Mouse (Mus musculus): ENCODE measurements around the gene Rpp30. TPM values are rescaled to one million over a fixed set of nuclear protein-coding genes. Genes with fewer than 3 reads are reported as not detected.

Rpp30 gene
- polyA plus RNA-seq, 1 experiment from 2014 or later = 104 TPM

DNA sequence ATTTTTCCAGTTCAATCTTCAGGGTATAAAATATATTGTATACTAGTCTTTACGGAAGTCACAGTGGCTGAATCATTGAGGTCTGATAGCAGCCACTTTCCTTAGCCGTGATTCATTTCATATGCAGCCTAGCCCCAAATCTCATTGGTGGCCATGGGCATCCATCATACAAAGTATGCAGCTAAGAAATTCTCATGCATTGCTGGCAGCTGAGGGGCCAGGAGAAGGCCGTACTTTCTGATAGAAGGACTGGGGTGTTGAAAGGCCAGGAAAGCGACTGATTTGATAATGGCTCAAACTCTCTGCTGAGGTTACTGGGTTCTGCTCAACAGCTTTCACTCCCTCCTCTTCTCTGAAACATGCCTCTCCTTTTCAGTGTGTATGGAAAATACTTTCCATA, 32.7 kb downstream of the Rpp30 start:
- Histone ChIP-seq H3K4me2 (ENCODE audit: low read length) (no peak overlapping the region), H3K4me1 (ENCODE audit: control insufficient read depth, insufficient read depth, low read length) (no peaks in the 10 kb centered on the region; the same call in 1 of the 2 replicates), H3K4me3 (ENCODE audit: low read depth, low read length) (no peak overlapping the region), H3K36me3 (ENCODE audit: control insufficient read depth, insufficient read depth, low read length) (no peaks in the 10 kb centered on the region), H3K27me3 (replicated peaks; ENCODE audit: control insufficient read depth, insufficient read depth, low read length) (no peaks in the 10 kb centered on the region), H3K9me3 (replicated peaks; ENCODE audit: control insufficient read depth, low read length) (no peaks in the 10 kb centered on the region), H3K9ac (ENCODE audit: low read length) (no peak overlapping the region), H3K27ac (ENCODE audit: low read depth, low read length) (no peak overlapping the region)
- 92% methylated on average over 4 of the region's 4 CpGs for WGBS
- no peak for DNase-seq (ENCODE audit: low spot score)
- no peak for ATAC-seq

DNA sequence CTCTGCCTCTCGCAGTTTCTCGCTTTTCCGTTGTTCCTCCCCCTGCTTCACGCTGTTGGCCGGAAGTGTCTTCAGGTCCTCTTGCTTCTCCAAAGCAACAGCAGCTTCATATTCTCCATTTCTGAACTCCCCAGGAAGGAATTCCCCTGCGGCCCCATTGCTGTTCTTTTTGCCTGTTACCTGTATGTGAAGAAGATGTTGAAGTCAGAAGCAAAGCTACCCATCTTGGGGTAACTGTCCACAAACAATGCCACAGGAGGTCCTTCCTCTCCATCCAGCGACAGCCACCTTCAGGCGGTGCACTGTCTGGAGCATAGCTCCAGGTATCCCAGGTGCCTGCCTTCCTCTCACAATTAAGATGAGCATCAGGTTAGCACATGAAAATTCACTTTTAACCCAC, 35.7 kb downstream of the Rpp30 start:
- H3K27ac ChIP-seq (ENCODE audit: low read depth, low read length) = no peak overlapping the region
- WGBS = 95% methylated on average over 8 of the region's 8 CpGs
- H3K27me3 ChIP-seq (replicated peaks; ENCODE audit: control insufficient read depth, insufficient read depth, low read length) = no peaks in the 10 kb centered on the region
- H3K36me3 ChIP-seq (ENCODE audit: control insufficient read depth, insufficient read depth, low read length) = no peaks in the 10 kb centered on the region
- H3K9me3 ChIP-seq (replicated peaks; ENCODE audit: control insufficient read depth, low read length) = peaks cover 8% of the 10 kb centered on the region; the same call in 1 of the 2 replicates
- ATAC-seq (no peak), DNase-seq (ENCODE audit: low spot score) (no peak)
- H3K4me3 ChIP-seq (ENCODE audit: low read depth, low read length) = no peak overlapping the region
- no peak overlapping the region for H3K4me2 ChIP-seq (ENCODE audit: low read length)
- H3K4me1 ChIP-seq (ENCODE audit: control insufficient read depth, insufficient read depth, low read length) = no peaks in the 10 kb centered on the region
- H3K9ac ChIP-seq (ENCODE audit: low read length) = no peak overlapping the region

DNA sequence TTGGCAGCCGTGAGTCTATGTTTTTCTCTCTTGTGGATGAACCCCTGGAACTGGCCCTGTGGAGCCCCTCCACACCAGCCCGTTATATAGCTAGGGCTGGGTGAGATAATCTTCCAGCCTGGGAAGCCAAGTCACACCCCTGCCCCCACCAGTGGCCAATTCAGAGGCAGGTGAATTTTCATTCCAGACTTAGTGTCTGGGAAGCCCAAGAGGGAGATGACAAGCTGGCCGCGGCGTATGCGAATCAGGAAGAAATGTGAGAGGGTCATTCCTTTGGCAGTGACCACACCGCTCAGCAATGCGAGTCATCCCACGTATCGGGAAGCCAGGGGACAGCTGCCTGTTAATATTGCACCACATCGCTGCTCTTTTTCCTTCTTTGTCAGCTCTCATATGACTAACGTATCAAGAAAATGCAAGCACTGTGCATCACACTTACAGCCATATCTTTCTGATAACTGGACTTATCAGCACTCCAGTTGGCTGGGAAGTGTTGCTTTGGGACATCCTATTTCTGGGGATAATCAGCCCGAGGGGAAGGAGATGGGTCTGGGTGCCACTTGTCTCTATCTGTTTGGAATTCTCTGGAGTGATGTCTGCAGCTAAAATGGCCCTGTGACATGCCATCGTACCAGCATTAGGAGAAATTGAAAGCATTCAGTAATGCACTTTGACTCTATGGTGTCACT, 36.4 kb downstream of the Rpp30 start, which contains the start of gene Ankrd1:
Gene Ankrd1, minus strand, starts transcription at position 317 of the 689 bp plus-strand sequence.
- Histone ChIP-seq H3K4me3 (ENCODE audit: low read depth, low read length) (no peak within 1 kb of the TSS), H3K9me3 (replicated peaks; ENCODE audit: control insufficient read depth, low read length) (peaks cover 8% of the 10 kb centered on the region; the same call in 1 of the 2 replicates), H3K27ac (ENCODE audit: low read depth, low read length) (no peak within 1 kb of the TSS), H3K4me1 (ENCODE audit: control insufficient read depth, insufficient read depth, low read length) (no peaks in the 10 kb centered on the region), H3K4me2 (ENCODE audit: low read length) (no peak within 1 kb of the TSS), H3K9ac (ENCODE audit: low read length) (no peak within 1 kb of the TSS), H3K36me3 (ENCODE audit: control insufficient read depth, insufficient read depth, low read length) (no peaks in the 10 kb centered on the region), H3K27me3 (replicated peaks; ENCODE audit: control insufficient read depth, insufficient read depth, low read length) (no peaks in the 10 kb centered on the region)
- 88% methylated on average over 14 of the region's 14 CpGs for WGBS
- DNase-seq (ENCODE audit: low spot score) (no peak), ATAC-seq (no peak)

DNA sequence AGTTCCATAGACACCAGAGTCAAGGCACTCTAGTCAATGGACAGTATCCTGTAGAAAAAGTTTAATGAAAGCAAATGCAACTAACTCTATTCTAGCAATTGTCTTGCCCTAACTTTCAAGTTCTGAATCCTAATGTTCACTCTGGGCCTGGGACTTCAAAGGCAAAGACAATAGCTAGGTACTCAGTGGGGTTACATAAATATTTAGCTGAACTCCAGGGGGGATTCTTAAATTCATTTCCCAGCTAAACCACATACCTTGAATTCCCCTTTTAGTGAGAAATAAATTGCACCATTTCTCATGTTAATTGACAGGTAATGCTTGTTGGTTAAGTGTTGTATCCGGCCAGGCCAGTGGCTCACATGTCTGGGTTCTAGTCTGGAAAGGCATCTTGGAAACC, 40.7 kb downstream of the Rpp30 start:
- H3K27me3 ChIP-seq (replicated peaks; ENCODE audit: control insufficient read depth, insufficient read depth, low read length) = no peaks in the 10 kb centered on the region
- no peak overlapping the region for H3K4me2 ChIP-seq (ENCODE audit: low read length)
- no peak overlapping the region for H3K27ac ChIP-seq (ENCODE audit: low read depth, low read length)
- no peak overlapping the region for H3K9ac ChIP-seq (ENCODE audit: low read length)
- no peak overlapping the region for H3K4me3 ChIP-seq (ENCODE audit: low read depth, low read length)
- no peaks in the 10 kb centered on the region for H3K4me1 ChIP-seq (ENCODE audit: control insufficient read depth, insufficient read depth, low read length)
- H3K9me3 ChIP-seq (replicated peaks; ENCODE audit: control insufficient read depth, low read length) = peaks cover 8% of the 10 kb centered on the region; the same call in 1 of the 2 replicates
- no peaks in the 10 kb centered on the region for H3K36me3 ChIP-seq (ENCODE audit: control insufficient read depth, insufficient read depth, low read length)
- no peak for DNase-seq (ENCODE audit: low spot score)
- ATAC-seq = no peak
- 80% methylated on average over 1 of the region's 1 CpGs for WGBS

DNA sequence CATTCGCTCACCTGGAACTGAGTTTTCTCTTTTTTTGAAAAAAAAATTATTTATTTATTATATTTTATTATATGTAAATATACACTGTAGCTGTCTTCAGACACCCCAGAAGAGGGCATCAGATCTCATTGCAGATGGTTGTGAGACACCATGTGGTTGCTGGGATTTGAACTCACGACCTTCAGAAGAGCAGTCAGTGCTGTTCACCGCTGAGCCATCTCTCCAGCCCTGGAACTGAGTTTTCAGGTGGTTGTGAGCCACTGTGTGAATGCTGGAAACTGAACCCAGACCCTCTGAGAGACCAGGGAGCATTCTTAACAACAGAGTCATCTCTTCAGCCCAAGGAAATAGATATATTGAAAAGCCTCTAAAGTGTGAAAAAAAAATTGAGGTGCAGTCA, 44.9 kb downstream of the Rpp30 start:
- H3K9ac ChIP-seq (ENCODE audit: low read length) = no peak overlapping the region
- H3K36me3 ChIP-seq (ENCODE audit: control insufficient read depth, insufficient read depth, low read length) = no peaks in the 10 kb centered on the region
- whole genome bisulfite sequencing = 95% methylated on average over 3 of the region's 3 CpGs
- H3K4me1 ChIP-seq (ENCODE audit: control insufficient read depth, insufficient read depth, low read length) = no peaks in the 10 kb centered on the region
- no peak overlapping the region for H3K4me3 ChIP-seq (ENCODE audit: low read depth, low read length)
- DNase-seq (ENCODE audit: low spot score) (no peak), ATAC-seq (no peak)
- no peaks in the 10 kb centered on the region for H3K27me3 ChIP-seq (replicated peaks; ENCODE audit: control insufficient read depth, insufficient read depth, low read length)
- no peak overlapping the region for H3K4me2 ChIP-seq (ENCODE audit: low read length)
- no peak overlapping the region for H3K27ac ChIP-seq (ENCODE audit: low read depth, low read length)
- 0 out of 2 replicates have a peak, but pooled peaks cover 2% of the 10 kb centered on the region for H3K9me3 ChIP-seq (replicated peaks; ENCODE audit: control insufficient read depth, low read length)

DNA sequence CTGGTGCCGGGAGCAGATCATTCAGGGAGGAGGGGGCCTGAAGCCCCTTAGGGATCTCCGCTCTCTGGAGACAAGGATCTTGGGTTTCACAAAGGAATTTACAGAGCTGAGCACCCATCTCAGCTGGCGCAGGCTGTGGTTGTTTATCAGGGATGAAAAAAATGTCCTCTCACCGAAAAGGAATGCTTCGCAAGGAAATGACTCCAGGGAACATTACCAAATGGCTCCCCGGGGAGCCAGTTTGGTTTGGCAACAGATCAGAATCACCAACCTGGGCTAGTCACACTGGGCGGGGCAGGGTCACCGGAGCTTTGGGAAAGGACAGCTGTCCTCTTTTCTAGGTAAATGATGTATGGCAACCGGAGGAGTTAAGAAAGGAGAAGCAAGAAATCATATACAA, 45.7 kb downstream of the Rpp30 start:
- no peak for ATAC-seq
- Histone ChIP-seq H3K4me1 (ENCODE audit: control insufficient read depth, insufficient read depth, low read length) (no peaks in the 10 kb centered on the region), H3K4me2 (ENCODE audit: low read length) (no peak overlapping the region), H3K27me3 (replicated peaks; ENCODE audit: control insufficient read depth, insufficient read depth, low read length) (no peaks in the 10 kb centered on the region), H3K9me3 (replicated peaks; ENCODE audit: control insufficient read depth, low read length) (no peaks in the 10 kb centered on the region), H3K9ac (ENCODE audit: low read length) (no peak overlapping the region), H3K27ac (ENCODE audit: low read depth, low read length) (no peak overlapping the region), H3K4me3 (ENCODE audit: low read depth, low read length) (no peak overlapping the region), H3K36me3 (ENCODE audit: control insufficient read depth, insufficient read depth, low read length) (no peaks in the 10 kb centered on the region)
- no peak for DNase-seq (ENCODE audit: low spot score)
- WGBS = 76% methylated on average over 9 of the region's 9 CpGs

DNA sequence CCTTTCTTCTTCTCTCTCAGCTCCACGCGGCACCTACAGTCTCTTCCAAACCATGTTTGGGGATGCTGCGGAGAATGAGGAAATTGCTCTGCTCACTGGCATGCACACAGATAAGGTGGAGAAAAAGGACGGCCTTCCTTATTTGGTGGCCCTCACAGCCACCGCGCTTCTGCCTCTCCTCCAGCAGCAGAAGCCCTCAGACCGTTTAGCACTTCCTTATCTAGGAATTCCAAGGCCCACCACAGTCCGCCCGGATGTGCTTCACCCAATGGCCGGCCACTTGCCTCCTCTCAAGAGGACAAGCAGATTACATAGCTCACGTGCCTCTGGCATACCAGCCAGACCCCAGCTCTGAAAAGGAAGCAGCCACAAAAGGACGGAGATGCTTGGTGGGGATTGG, 46.1 kb downstream of the Rpp30 start:
- 67% methylated on average over 12 of the region's 12 CpGs for WGBS
- no peak for ATAC-seq
- no peaks in the 10 kb centered on the region for H3K4me1 ChIP-seq (ENCODE audit: control insufficient read depth, insufficient read depth, low read length)
- H3K4me2 ChIP-seq (ENCODE audit: low read length) = no peak overlapping the region
- no peaks in the 10 kb centered on the region for H3K9me3 ChIP-seq (replicated peaks; ENCODE audit: control insufficient read depth, low read length)
- H3K36me3 ChIP-seq (ENCODE audit: control insufficient read depth, insufficient read depth, low read length) = no peaks in the 10 kb centered on the region
- no peak overlapping the region for H3K27ac ChIP-seq (ENCODE audit: low read depth, low read length)
- H3K27me3 ChIP-seq (replicated peaks; ENCODE audit: control insufficient read depth, insufficient read depth, low read length) = no peaks in the 10 kb centered on the region
- H3K9ac ChIP-seq (ENCODE audit: low read length) = no peak overlapping the region
- no peak for DNase-seq (ENCODE audit: low spot score)
- no peak overlapping the region for H3K4me3 ChIP-seq (ENCODE audit: low read depth, low read length)

DNA sequence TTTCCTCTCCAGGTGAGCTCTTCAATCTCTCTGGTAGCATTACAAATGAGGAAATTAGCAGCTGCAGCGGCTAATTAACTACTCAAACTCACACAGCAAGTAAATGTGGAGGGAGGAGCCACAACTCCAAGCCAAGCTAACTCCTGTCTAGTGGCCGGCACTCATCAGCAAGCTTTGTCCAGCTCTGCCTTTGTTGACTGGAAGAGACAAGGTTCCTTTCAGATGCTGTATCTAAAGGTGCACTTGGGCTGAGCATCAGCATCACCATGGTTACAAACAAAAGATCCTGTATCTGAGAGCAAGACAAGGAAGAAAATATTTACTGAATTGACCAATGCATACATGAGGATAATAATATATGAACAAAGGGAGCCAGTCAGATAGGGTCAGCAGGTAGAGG, 46.7 kb downstream of the Rpp30 start:
- no peaks in the 10 kb centered on the region for H3K27me3 ChIP-seq (replicated peaks; ENCODE audit: control insufficient read depth, insufficient read depth, low read length)
- H3K4me3 ChIP-seq (ENCODE audit: low read depth, low read length) = no peak overlapping the region
- no peak overlapping the region for H3K4me2 ChIP-seq (ENCODE audit: low read length)
- H3K27ac ChIP-seq (ENCODE audit: low read depth, low read length) = no peak overlapping the region
- WGBS = 17% methylated on average over 2 of the region's 2 CpGs
- DNase-seq (ENCODE audit: low spot score) (peak; percentile 4), ATAC-seq (no peak)
- H3K4me1 ChIP-seq (ENCODE audit: control insufficient read depth, insufficient read depth, low read length) = no peaks in the 10 kb centered on the region
- no peaks in the 10 kb centered on the region for H3K36me3 ChIP-seq (ENCODE audit: control insufficient read depth, insufficient read depth, low read length)
- no peak overlapping the region for H3K9ac ChIP-seq (ENCODE audit: low read length)
- H3K9me3 ChIP-seq (replicated peaks; ENCODE audit: control insufficient read depth, low read length) = no peaks in the 10 kb centered on the region

DNA sequence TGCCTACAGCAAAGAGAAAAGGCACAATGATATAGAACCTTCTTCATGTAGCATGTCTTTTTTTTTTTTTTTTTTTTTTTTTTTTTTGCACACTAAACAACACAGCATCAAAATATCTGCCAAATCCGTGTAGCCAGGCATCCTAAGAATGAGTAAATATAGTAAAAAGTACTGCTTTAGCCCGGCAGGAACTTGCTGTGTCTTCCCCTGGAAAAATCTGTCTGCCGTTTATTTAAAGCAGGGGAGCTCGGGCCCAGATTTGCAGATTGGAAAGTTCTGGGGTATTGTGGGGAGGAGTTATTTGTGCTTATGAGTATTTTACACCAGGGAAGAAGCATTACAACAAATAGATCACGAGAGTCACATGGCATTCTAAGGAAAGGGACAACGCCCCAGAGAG, 48.5 kb downstream of the Rpp30 start:
- ATAC-seq = no peak
- 79% methylated on average over 6 of the region's 6 CpGs for WGBS
- no peaks in the 10 kb centered on the region for H3K4me1 ChIP-seq (ENCODE audit: control insufficient read depth, insufficient read depth, low read length)

More for the DNA sequence above, 48.5 kb downstream of the Rpp30 start:
- no peaks in the 10 kb centered on the region for H3K27me3 ChIP-seq (replicated peaks; ENCODE audit: control insufficient read depth, insufficient read depth, low read length)
- DNase-seq (ENCODE audit: low spot score) = no peak
- no peaks in the 10 kb centered on the region for H3K36me3 ChIP-seq (ENCODE audit: control insufficient read depth, insufficient read depth, low read length)
- H3K27ac ChIP-seq (ENCODE audit: low read depth, low read length) = no peak overlapping the region
- no peak overlapping the region for H3K4me2 ChIP-seq (ENCODE audit: low read length)
- H3K9me3 ChIP-seq (replicated peaks; ENCODE audit: control insufficient read depth, low read length) = no peaks in the 10 kb centered on the region
- H3K9ac ChIP-seq (ENCODE audit: low read length) = no peak overlapping the region
- H3K4me3 ChIP-seq (ENCODE audit: low read depth, low read length) = no peak overlapping the region
